Mouse (Mus musculus) forebrain, embryonic 11.5 days (tissue): Measurements from ENCODE around the gene Malsu1. TPM values are rescaled to one million over a fixed set of nuclear protein-coding genes. Genes with fewer than 3 reads are reported as not detected.

Experiments used
- ATAC-seq: fragments of 200-750 bp; cut with Nextera tagmentation; replicated peaks from 2 replicates; pipeline ENCODE4 v1.8.0; 2017; ENCODE audit warnings: moderate TSS enrichment; ENCODE audit not compliant: low FRiP score
- DNase-seq: peaks from one replicate; pipeline ENCODE4 v3.0.0-alpha.2; 2017; ENCODE audit warnings: low spot score
- H3K27ac ChIP-seq: fragments of 300-500 bp; sonication (generic); 2 replicates; pipeline ENCODE4 v1.5.1; 2014; ENCODE audit warnings: low read depth, low read length
- H3K27me3 ChIP-seq: fragments of 300-500 bp; sonication (generic); 2 replicates; pipeline ENCODE4 v1.6.1; 2014; ENCODE audit warnings: mild to moderate bottlenecking, low read length, mixed read lengths; ENCODE audit not compliant: control insufficient read depth, insufficient read depth
- H3K36me3 ChIP-seq: fragments of 300-500 bp; sonication (generic); 2 replicates; pipeline ENCODE4 v1.6.1; 2014; ENCODE audit warnings: mild to moderate bottlenecking, low read length, moderate library complexity, mixed read lengths; ENCODE audit not compliant: control insufficient read depth, insufficient read depth
- H3K4me1 ChIP-seq: fragments of 300-500 bp; sonication (generic); replicated peaks from 2 replicates; pipeline ENCODE4 v1.6.1; 2014; ENCODE audit warnings: low read length, mixed read lengths; ENCODE audit not compliant: control insufficient read depth, insufficient read depth
- H3K4me2 ChIP-seq: fragments of 300-500 bp; sonication (generic); 2 replicates; pipeline ENCODE4 v1.6.1; 2014; ENCODE audit warnings: low read depth, mild to moderate bottlenecking, low read length, moderate library complexity, mixed read lengths; ENCODE audit not compliant: severe bottlenecking
- H3K4me3 ChIP-seq: fragments of 300-500 bp; sonication (generic); 2 replicates; pipeline ENCODE4 v1.5.1; 2014; ENCODE audit warnings: low read depth, low read length
- H3K9ac ChIP-seq: fragments of 300-500 bp; sonication (generic); 2 replicates; pipeline ENCODE4 v1.6.1; 2014; ENCODE audit warnings: low read length
- H3K9me3 ChIP-seq: fragments of 300-500 bp; sonication (generic); 2 replicates; pipeline ENCODE4 v1.6.1; 2016; ENCODE audit warnings: low read length, mixed read lengths; ENCODE audit not compliant: control insufficient read depth
- WGBS: fragments of 180-500 bp; shearing (Covaris S2); extraction: QIAGEN DNeasy Blood & Tissue Kit; methylation state at CpG from one replicate; pipeline ENCODE4 v1.1.7; 2014; 5-methylcytosine and 5-hydroxymethylcytosine counted together
- polyA plus RNA-seq: library from polyadenylated mRNA; unstranded; fragments of >200 nt; fragmentation: Nextera tagmentation; extraction: Ambion mirVana; gene quantifications from 2 replicates; pipeline ENCODE4 v1.2.1, GENCODE M21; 2014

Gene Malsu1
- polyA plus RNA-seq, 1 experiment from 2014 or later = 63.9 TPM

DNA sequence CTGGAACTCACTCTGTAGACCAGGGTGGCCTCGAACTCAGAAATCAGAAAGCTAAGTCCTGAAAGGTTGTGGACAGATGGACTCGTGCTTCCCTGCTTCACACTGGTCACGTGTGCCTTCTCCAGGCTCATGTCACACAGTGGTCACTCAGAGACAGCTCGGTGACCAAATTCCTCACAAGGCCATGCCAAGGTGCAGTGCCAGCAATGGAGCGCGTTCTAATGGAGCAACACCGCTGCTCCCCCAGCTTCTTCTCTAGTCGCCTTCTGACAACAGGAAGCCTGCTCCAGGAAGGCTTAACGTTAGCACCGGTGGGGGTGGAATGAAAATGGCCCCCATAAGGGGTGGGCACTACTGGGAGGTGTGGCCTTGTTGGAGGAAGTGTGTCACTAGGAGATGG is 21.4 kb downstream of the Malsu1 start:
- no peak overlapping the region for H3K4me3 ChIP-seq
- peaks cover 7% of the 10 kb centered on the region; the same call in 1 of the 2 replicates for H3K36me3 ChIP-seq
- WGBS = 94% methylated on average over 10 of the region's 10 CpGs
- ATAC-seq (no peak), DNase-seq (no peak)
- no peaks in the 10 kb centered on the region for H3K27me3 ChIP-seq
- no peak overlapping the region for H3K4me2 ChIP-seq
- no peak overlapping the region for H3K27ac ChIP-seq
- H3K4me1 ChIP-seq = no peaks in the 10 kb centered on the region
- no peaks in the 10 kb centered on the region for H3K9me3 ChIP-seq
- H3K9ac ChIP-seq = no peak overlapping the region

DNA sequence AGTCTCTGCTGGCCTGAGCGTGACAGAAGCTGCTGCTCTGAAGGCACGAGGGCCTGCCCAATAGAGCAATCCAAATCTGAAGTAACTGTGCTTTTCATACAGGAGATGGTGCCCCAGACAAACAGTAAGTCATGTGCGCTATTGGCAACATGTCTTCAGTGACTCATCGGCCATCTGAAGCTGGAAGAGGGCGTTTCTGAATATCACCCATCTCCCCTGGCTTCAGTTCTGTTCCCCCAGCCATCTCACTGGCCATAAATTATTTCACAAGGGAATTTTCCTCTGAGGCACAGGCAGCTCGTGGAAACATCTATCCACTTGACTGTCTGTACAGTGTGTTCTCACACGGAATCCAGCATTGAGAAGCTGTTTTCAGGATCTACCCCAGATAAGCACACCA is 22.8 kb downstream of the Malsu1 start:
- H3K4me2 ChIP-seq = no peak overlapping the region
- no peak overlapping the region for H3K27ac ChIP-seq
- no peaks in the 10 kb centered on the region for H3K4me1 ChIP-seq
- no peak for ATAC-seq
- H3K9me3 ChIP-seq = no peaks in the 10 kb centered on the region
- H3K4me3 ChIP-seq = no peak overlapping the region
- 90% methylated on average over 7 of the region's 7 CpGs for WGBS
- no peak for DNase-seq
- H3K9ac ChIP-seq = no peak overlapping the region
- peaks cover 4% of the 10 kb centered on the region; the same call in 1 of the 2 replicates for H3K36me3 ChIP-seq
- no peaks in the 10 kb centered on the region for H3K27me3 ChIP-seq

DNA sequence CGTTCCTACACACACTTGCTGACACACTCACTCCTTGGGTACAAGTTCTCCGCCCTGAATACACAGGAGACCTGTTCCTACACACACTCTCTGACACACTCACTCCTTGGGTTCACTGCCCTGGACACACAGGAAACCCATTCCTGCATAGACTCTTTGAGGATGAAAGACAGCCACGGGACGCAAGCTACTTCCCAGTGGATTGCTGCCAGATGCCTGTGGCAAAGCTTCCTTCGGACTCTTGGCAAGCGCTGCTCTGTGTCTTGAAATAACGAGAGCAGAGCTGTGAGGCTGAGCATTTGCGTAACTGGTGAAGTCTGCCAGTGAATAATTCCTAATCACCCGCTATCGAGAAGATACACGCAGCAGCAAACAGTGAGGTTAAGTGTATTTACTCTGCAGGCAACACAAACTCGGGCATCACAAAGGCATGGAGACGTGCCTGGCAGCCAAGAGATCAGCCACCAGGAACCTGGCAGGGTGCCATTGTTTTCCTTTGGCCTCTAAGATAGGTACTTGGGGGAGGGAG is 23.4 kb downstream of the Malsu1 start:
- 73% methylated on average over 13 of the region's 13 CpGs for WGBS
- no peaks in the 10 kb centered on the region for H3K4me1 ChIP-seq
- H3K9ac ChIP-seq = no peak overlapping the region
- H3K4me2 ChIP-seq = no peak overlapping the region
- H3K27ac ChIP-seq = no peak overlapping the region
- no peaks in the 10 kb centered on the region for H3K9me3 ChIP-seq
- H3K36me3 ChIP-seq = peaks cover 4% of the 10 kb centered on the region; the same call in 1 of the 2 replicates
- H3K27me3 ChIP-seq = no peaks in the 10 kb centered on the region
- H3K4me3 ChIP-seq = no peak overlapping the region
- DNase-seq (no peak), ATAC-seq (no peak)

DNA sequence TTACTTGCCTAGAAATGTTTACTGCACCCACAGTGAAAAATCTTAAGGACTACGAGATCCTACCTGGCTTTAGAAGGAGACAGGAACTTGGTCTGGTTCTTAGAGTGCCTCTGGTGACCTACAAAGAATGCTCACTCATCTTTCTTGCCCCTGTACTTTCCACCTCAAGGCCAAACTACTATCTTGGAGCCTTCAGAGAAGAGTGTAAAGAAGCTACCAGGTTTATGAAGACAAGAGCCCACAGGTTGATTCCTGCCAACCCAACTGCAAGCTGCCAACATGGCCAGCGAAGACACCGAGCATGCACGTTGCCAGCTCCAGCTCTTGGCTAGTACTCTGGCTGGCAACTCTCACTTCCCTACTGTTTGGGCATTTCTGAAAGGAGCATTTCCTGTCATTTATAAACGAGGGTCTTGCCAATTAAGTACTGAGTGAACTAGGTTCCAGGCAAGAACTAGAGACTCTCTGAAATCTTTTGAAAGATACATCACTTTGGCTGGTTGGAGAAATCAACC is 24.1 kb downstream of the Malsu1 start:
- Histone ChIP-seq H3K4me3 (no peak overlapping the region), H3K27ac (no peak overlapping the region), H3K27me3 (no peaks in the 10 kb centered on the region), H3K9ac (no peak overlapping the region), H3K4me1 (no peaks in the 10 kb centered on the region), H3K36me3 (peaks cover 2% of the 10 kb centered on the region; the same call in 1 of the 2 replicates), H3K4me2 (no peak overlapping the region), H3K9me3 (no peaks in the 10 kb centered on the region)
- WGBS = 89% methylated on average over 5 of the region's 5 CpGs
- no peak for ATAC-seq
- DNase-seq = no peak

DNA sequence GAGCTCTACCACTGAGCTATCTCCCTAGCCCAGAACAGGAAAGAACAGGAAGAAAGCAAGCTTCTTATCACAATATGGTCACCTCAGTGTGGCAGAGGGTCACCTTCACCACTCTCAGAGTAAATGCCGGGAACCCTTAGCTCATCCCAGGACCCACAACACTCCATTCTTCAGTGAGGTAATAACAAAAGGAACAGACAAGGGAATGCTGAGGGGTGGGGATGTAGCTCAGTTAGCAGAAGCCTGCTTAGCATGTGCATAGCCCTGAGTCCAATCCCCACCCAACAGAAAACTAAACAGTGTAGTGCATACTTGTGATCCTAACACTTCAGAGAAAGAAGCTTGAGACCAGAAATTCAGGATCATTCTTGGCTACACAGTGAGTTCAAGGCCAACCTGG is 25.5 kb downstream of the Malsu1 start:
- no peak overlapping the region for H3K4me2 ChIP-seq
- WGBS = 91% methylated on average over 1 of the region's 1 CpGs
- no peak overlapping the region for H3K9ac ChIP-seq
- ATAC-seq (no peak), DNase-seq (no peak)
- H3K27ac ChIP-seq = no peak overlapping the region
- no peaks in the 10 kb centered on the region for H3K9me3 ChIP-seq
- H3K4me1 ChIP-seq = no peaks in the 10 kb centered on the region
- no peak overlapping the region for H3K4me3 ChIP-seq
- no peaks in the 10 kb centered on the region for H3K27me3 ChIP-seq
- H3K36me3 ChIP-seq = no peaks in the 10 kb centered on the region; the same call in 1 of the 2 replicates

DNA sequence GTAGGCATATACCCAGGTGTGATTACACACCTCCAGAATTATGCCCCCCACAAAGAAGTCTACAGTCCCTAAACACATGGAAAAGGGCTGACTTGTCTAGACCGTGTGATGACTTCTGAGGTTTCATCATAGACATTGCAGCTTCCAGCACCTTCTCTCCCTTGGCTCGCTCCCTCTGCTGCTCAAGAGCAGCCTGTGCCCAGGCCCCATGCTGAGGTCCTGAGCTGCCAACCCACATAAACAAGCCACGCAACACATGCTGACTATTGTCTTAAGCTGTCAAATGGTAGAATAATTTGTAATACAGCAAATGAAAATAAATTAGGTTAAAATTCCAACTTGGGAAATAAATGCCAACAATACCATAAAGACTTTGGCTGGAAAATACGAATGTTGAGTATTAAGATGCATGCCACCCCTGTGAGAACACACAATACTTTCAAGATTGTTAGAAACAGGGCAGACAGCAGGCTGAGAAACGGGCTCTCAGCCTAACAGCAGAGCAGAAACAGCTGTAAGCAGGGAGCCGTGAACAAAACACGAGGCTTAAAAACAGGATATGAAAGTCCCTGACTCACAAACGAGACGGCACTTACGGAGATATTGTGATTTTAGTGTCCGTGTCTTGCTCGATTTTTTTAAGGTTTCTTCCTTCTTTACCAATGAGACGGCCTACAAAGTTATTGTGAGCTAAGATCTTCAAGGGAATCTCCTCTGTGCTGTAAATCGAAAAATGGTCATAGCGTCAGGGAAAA is 33.3 kb downstream of the Malsu1 start:
- Histone ChIP-seq H3K4me3 (no peak overlapping the region), H3K4me1 (no peaks in the 10 kb centered on the region), H3K27ac (no peak overlapping the region), H3K36me3 (peaks cover 8% of the 10 kb centered on the region; the same call in 1 of the 2 replicates), H3K9ac (no peak overlapping the region), H3K9me3 (no peaks in the 10 kb centered on the region), H3K4me2 (no peak overlapping the region), H3K27me3 (no peaks in the 10 kb centered on the region)
- ATAC-seq = no peak
- DNase-seq = no peak
- WGBS = 91% methylated on average over 15 of the region's 15 CpGs

DNA sequence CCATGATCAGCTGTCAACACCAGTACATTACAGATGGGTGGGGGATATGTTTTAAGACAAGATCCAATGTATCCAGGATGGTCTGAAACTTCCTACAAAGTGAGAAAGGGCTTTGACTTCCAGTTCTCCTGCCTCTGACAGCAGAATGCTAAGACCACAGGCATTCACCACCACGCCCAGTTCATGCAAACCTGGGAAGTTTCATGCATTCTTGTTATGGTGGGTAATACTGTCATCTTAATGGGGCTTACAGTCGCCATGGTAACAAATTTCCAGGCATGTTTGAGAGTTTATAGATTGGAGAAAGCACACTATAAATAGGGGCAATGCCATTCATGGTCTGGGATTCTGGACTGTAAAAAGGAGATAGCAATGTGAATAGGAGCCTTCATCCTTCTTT is 35.6 kb downstream of the Malsu1 start:
- no peak for ATAC-seq
- DNase-seq = no peak
- H3K9ac ChIP-seq = no peak overlapping the region
- H3K4me2 ChIP-seq = no peak overlapping the region
- H3K27ac ChIP-seq = no peak overlapping the region
- H3K9me3 ChIP-seq = no peaks in the 10 kb centered on the region
- 92% methylated on average over 2 of the region's 2 CpGs for WGBS
- peaks cover 8% of the 10 kb centered on the region; the same call in 1 of the 2 replicates for H3K36me3 ChIP-seq
- no peaks in the 10 kb centered on the region for H3K27me3 ChIP-seq
- H3K4me3 ChIP-seq = no peak overlapping the region
- H3K4me1 ChIP-seq = no peaks in the 10 kb centered on the region

DNA sequence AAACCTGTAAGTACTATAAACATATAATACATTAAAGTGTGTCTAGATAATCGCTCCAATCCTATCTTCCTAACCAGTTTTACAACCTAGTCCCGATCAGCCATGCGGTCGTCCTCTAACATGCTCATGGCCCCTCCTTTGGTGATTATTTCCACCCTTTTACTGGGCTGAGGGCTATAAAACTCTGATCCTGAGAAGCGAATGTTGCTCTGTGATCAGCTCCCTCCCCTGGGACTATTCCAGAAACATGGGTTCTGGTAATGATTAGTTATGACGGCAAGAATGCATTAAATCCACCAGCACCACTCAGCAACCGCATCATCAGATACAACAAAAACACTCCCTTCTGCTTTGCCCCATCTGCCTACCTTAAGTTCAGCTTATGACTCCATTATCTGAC is 40.3 kb downstream of the Malsu1 start:
- Histone ChIP-seq H3K36me3 (no peaks in the 10 kb centered on the region; the same call in 1 of the 2 replicates), H3K4me2 (no peak overlapping the region), H3K4me3 (no peak overlapping the region), H3K9ac (no peak overlapping the region), H3K27ac (no peak overlapping the region), H3K9me3 (no peaks in the 10 kb centered on the region), H3K27me3 (no peaks in the 10 kb centered on the region), H3K4me1 (no peaks in the 10 kb centered on the region)
- no peak for ATAC-seq
- 92% methylated on average over 7 of the region's 7 CpGs for WGBS
- DNase-seq = no peak
